Mouse (Mus musculus): Measurements from ENCODE around the gene Mrps26. TPM values are rescaled to one million over a fixed set of nuclear protein-coding genes. Genes with fewer than 3 reads are reported as not detected.
A peak's percentile ranks its signal among the peaks of the same experiment; 100 is the strongest.

Gene Mrps26
- polyA plus RNA-seq, 1 experiment from 2014 or later = 68.0 TPM

- Histone ChIP-seq H3K4me2 (replicated peaks; ENCODE audit: low read depth) (peak overlapping the region; percentile 60), H3K27ac (ENCODE audit: low read depth, low read length) (no peak overlapping the region), H3K4me1 (replicated peaks; ENCODE audit: control insufficient read depth, insufficient read depth, low read length) (no peaks in the 10 kb centered on the region; the same call in 1 of the 2 replicates), H3K27me3 (replicated peaks; ENCODE audit: control insufficient read depth, insufficient read depth, low read length) (peaks cover 65% of the 10 kb centered on the region), H3K36me3 (ENCODE audit: control insufficient read depth, insufficient read depth) (no peaks in the 10 kb centered on the region), H3K9ac (ENCODE audit: low read depth, low read length) (peak overlapping the region; percentile 18; the same call in 1 of the 2 replicates), H3K9me3 (ENCODE audit: control insufficient read depth) (no peaks in the 10 kb centered on the region), H3K4me3 (ENCODE audit: low read depth, low read length) (peak overlapping the region; percentile 32)
- TF ChIP-seq CTCF (IDR thresholded peaks at IDR 0.05; ENCODE audit: low read depth) = no peak
- WGBS = 7% methylated on average over 9 of the region's 9 CpGs
- ATAC-seq = no peak
Observed at GRCm38 (mm10) chr2:130577021-130577420, 13.5 kb downstream of the Mrps26 start.

GRCm38 (mm10) chr2:130577632-130578031 lies 14.1 kb downstream of the Mrps26 start:
- H3K9me3 ChIP-seq (ENCODE audit: control insufficient read depth) = no peaks in the 10 kb centered on the region
- peak; percentile 80 for ATAC-seq
- no peaks in the 10 kb centered on the region; the same call in 1 of the 2 replicates for H3K4me1 ChIP-seq (replicated peaks; ENCODE audit: control insufficient read depth, insufficient read depth, low read length)
- no peak for TF ChIP-seq CTCF (IDR thresholded peaks at IDR 0.05; ENCODE audit: low read depth)
- no peak overlapping the region for H3K9ac ChIP-seq (ENCODE audit: low read depth, low read length)
- H3K36me3 ChIP-seq (ENCODE audit: control insufficient read depth, insufficient read depth) = no peaks in the 10 kb centered on the region
- peak overlapping the region; percentile 60 for H3K4me2 ChIP-seq (replicated peaks; ENCODE audit: low read depth)
- H3K4me3 ChIP-seq (ENCODE audit: low read depth, low read length) = no peak overlapping the region
- H3K27ac ChIP-seq (ENCODE audit: low read depth, low read length) = no peak overlapping the region
- WGBS = 5% methylated on average over 12 of the region's 12 CpGs
- H3K27me3 ChIP-seq (replicated peaks; ENCODE audit: control insufficient read depth, insufficient read depth, low read length) = peaks cover 71% of the 10 kb centered on the region

GRCm38 (mm10) chr2:130578148-130578547 lies 14.6 kb downstream of the Mrps26 start:
- Histone ChIP-seq H3K9me3 (ENCODE audit: control insufficient read depth) (no peaks in the 10 kb centered on the region), H3K4me2 (replicated peaks; ENCODE audit: low read depth) (no peak overlapping the region), H3K9ac (ENCODE audit: low read depth, low read length) (no peak overlapping the region), H3K4me1 (replicated peaks; ENCODE audit: control insufficient read depth, insufficient read depth, low read length) (no peaks in the 10 kb centered on the region; the same call in 1 of the 2 replicates), H3K36me3 (ENCODE audit: control insufficient read depth, insufficient read depth) (no peaks in the 10 kb centered on the region), H3K27ac (ENCODE audit: low read depth, low read length) (no peak overlapping the region), H3K27me3 (replicated peaks; ENCODE audit: control insufficient read depth, insufficient read depth, low read length) (peaks cover 76% of the 10 kb centered on the region), H3K4me3 (ENCODE audit: low read depth, low read length) (no peak overlapping the region)
- no peak for ATAC-seq
- TF ChIP-seq CTCF (IDR thresholded peaks at IDR 0.05; ENCODE audit: low read depth) = peak; percentile 71
- WGBS = 12% methylated on average over 11 of the region's 11 CpGs

GRCm38 (mm10) chr2:130579791-130580190 lies 16.2 kb downstream of the Mrps26 start:
- Histone ChIP-seq H3K4me3 (ENCODE audit: low read depth, low read length) (no peak overlapping the region), H3K9me3 (ENCODE audit: control insufficient read depth) (no peaks in the 10 kb centered on the region), H3K4me1 (replicated peaks; ENCODE audit: control insufficient read depth, insufficient read depth, low read length) (no peaks in the 10 kb centered on the region; the same call in 1 of the 2 replicates), H3K9ac (ENCODE audit: low read depth, low read length) (no peak overlapping the region), H3K4me2 (replicated peaks; ENCODE audit: low read depth) (no peak overlapping the region), H3K36me3 (ENCODE audit: control insufficient read depth, insufficient read depth) (no peaks in the 10 kb centered on the region), H3K27ac (ENCODE audit: low read depth, low read length) (no peak overlapping the region), H3K27me3 (replicated peaks; ENCODE audit: control insufficient read depth, insufficient read depth, low read length) (peaks cover 76% of the 10 kb centered on the region)
- ATAC-seq = no peak
- WGBS = 7% methylated on average over 8 of the region's 8 CpGs
- no peak for TF ChIP-seq CTCF (IDR thresholded peaks at IDR 0.05; ENCODE audit: low read depth)

- Histone ChIP-seq H3K4me3 (ENCODE audit: low read depth, low read length) (peak overlapping the region; percentile 37), H3K4me1 (replicated peaks; ENCODE audit: control insufficient read depth, insufficient read depth, low read length) (no peaks in the 10 kb centered on the region; the same call in 1 of the 2 replicates), H3K27me3 (replicated peaks; ENCODE audit: control insufficient read depth, insufficient read depth, low read length) (peaks cover 65% of the 10 kb centered on the region), H3K9me3 (ENCODE audit: control insufficient read depth) (no peaks in the 10 kb centered on the region), H3K4me2 (replicated peaks; ENCODE audit: low read depth) (peak overlapping the region; percentile 58), H3K36me3 (ENCODE audit: control insufficient read depth, insufficient read depth) (no peaks in the 10 kb centered on the region), H3K9ac (ENCODE audit: low read depth, low read length) (no peak overlapping the region), H3K27ac (ENCODE audit: low read depth, low read length) (no peak overlapping the region)
- WGBS = 7% methylated on average over 16 of the region's 16 CpGs
- no peak for TF ChIP-seq CTCF (IDR thresholded peaks at IDR 0.05; ENCODE audit: low read depth)
- no peak for ATAC-seq
Observed at GRCm38 (mm10) chr2:130581201-130581600, 17.7 kb downstream of the Mrps26 start.

- WGBS = 37% methylated on average over 10 of the region's 10 CpGs
- peaks cover 51% of the 10 kb centered on the region for H3K27me3 ChIP-seq (replicated peaks; ENCODE audit: control insufficient read depth, insufficient read depth, low read length)
Observed at GRCm38 (mm10) chr2:130582552-130582951, 19.0 kb downstream of the Mrps26 start, which contains the start of gene Avp. TSS of gene Avp (minus strand) at chr2:130582554.

More at GRCm38 (mm10) chr2:130582552-130582951, 19.0 kb downstream of the Mrps26 start, which contains the start of gene Avp:
- no peaks in the 10 kb centered on the region; the same call in 1 of the 2 replicates for H3K4me1 ChIP-seq (replicated peaks; ENCODE audit: control insufficient read depth, insufficient read depth, low read length)
- no peaks in the 10 kb centered on the region for H3K9me3 ChIP-seq (ENCODE audit: control insufficient read depth)
- no peak within 1 kb of the TSS for H3K4me3 ChIP-seq (ENCODE audit: low read depth, low read length)
- H3K4me2 ChIP-seq (replicated peaks; ENCODE audit: low read depth) = no peak within 1 kb of the TSS
- no peak for ATAC-seq
- H3K36me3 ChIP-seq (ENCODE audit: control insufficient read depth, insufficient read depth) = no peaks in the 10 kb centered on the region
- no peak within 1 kb of the TSS for H3K9ac ChIP-seq (ENCODE audit: low read depth, low read length)
- no peak for TF ChIP-seq CTCF (IDR thresholded peaks at IDR 0.05; ENCODE audit: low read depth)
- no peak within 1 kb of the TSS for H3K27ac ChIP-seq (ENCODE audit: low read depth, low read length)
